Mouse (Mus musculus): ENCODE data around the gene Sf3a1. TPM values are rescaled to one million over a fixed set of nuclear protein-coding genes. Genes with fewer than 3 reads are reported as not detected.
"Not testable (repeated sequence)": the region's sequence is repeated elsewhere in the genome, so short reads cannot be mapped to it uniquely, and the experiment has no call there.

The Sf3a1 gene
- polyA plus RNA-seq, 1 experiment = 117 TPM

GRCm38 (mm10) chr11:4174586-4174985, 14.4 kb downstream of the Sf3a1 start:
- H3K27ac ChIP-seq (ENCODE audit: insufficient read depth, low read length) = no peak overlapping the region
- no peaks in the 10 kb centered on the region for H3K9me3 ChIP-seq (replicated peaks; ENCODE audit: control insufficient read depth, insufficient read depth, low read length, poor library complexity, severe bottlenecking)
- H3K4me1 ChIP-seq (ENCODE audit: control insufficient read depth, insufficient read depth, low read length) = no peaks in the 10 kb centered on the region
- H3K36me3 ChIP-seq (ENCODE audit: control insufficient read depth, insufficient read depth, low read length, poor library complexity, severe bottlenecking) = peaks cover 96% of the 10 kb centered on the region
- no peak for TF ChIP-seq POLR2A (IDR thresholded peaks at IDR 0.05; ENCODE audit: insufficient read depth, low read length)
- TF ChIP-seq CTCF (IDR thresholded peaks at IDR 0.05; ENCODE audit: low read depth, low read length) = no peak
- no peaks in the 10 kb centered on the region for H3K27me3 ChIP-seq (ENCODE audit: control insufficient read depth, insufficient read depth, low read length, poor library complexity, severe bottlenecking)
- no peak overlapping the region for H3K9ac ChIP-seq (ENCODE audit: low read depth, poor library complexity, severe bottlenecking)
- no peak overlapping the region for H3K4me3 ChIP-seq (ENCODE audit: low read depth, low read length)

GRCm38 (mm10) chr11:4177716-4178115, 17.6 kb downstream of the Sf3a1 start:
- Histone ChIP-seq H3K4me3 (ENCODE audit: low read depth, low read length) (no peak overlapping the region), H3K4me1 (ENCODE audit: control insufficient read depth, insufficient read depth, low read length) (no peaks in the 10 kb centered on the region), H3K9ac (ENCODE audit: low read depth, poor library complexity, severe bottlenecking) (no peak overlapping the region), H3K36me3 (ENCODE audit: control insufficient read depth, insufficient read depth, low read length, poor library complexity, severe bottlenecking) (peaks cover 88% of the 10 kb centered on the region), H3K27me3 (ENCODE audit: control insufficient read depth, insufficient read depth, low read length, poor library complexity, severe bottlenecking) (no peaks in the 10 kb centered on the region), H3K27ac (ENCODE audit: insufficient read depth, low read length) (no peak overlapping the region), H3K9me3 (replicated peaks; ENCODE audit: control insufficient read depth, insufficient read depth, low read length, poor library complexity, severe bottlenecking) (no peaks in the 10 kb centered on the region)
- TF ChIP-seq CTCF (IDR thresholded peaks at IDR 0.05; ENCODE audit: low read depth, low read length) (no peak), EP300 (IDR thresholded peaks at IDR 0.05; ENCODE audit: insufficient read depth, low read depth, low read length) (no peak), POLR2A (IDR thresholded peaks at IDR 0.05; ENCODE audit: insufficient read depth, low read length) (no peak)

GRCm38 (mm10) chr11:4182061-4182460, 21.9 kb downstream of the Sf3a1 start:
- TF ChIP-seq POLR2A (IDR thresholded peaks at IDR 0.05; ENCODE audit: insufficient read depth, low read length) (no peak), CTCF (IDR thresholded peaks at IDR 0.05; ENCODE audit: low read depth, low read length) (no peak), EP300 (IDR thresholded peaks at IDR 0.05; ENCODE audit: insufficient read depth, low read depth, low read length) (no peak)
- H3K27ac ChIP-seq (ENCODE audit: insufficient read depth, low read length) = peak overlapping the region; percentile 37; the same call in 1 of the 2 replicates
- H3K36me3 ChIP-seq (ENCODE audit: control insufficient read depth, insufficient read depth, low read length, poor library complexity, severe bottlenecking) = peaks cover 45% of the 10 kb centered on the region

GRCm38 (mm10) chr11:4183511-4183910, 23.4 kb downstream of the Sf3a1 start:
- Histone ChIP-seq H3K27me3 (ENCODE audit: control insufficient read depth, insufficient read depth, low read length, poor library complexity, severe bottlenecking) (no peaks in the 10 kb centered on the region), H3K9me3 (replicated peaks; ENCODE audit: control insufficient read depth, insufficient read depth, low read length, poor library complexity, severe bottlenecking) (no peaks in the 10 kb centered on the region), H3K9ac (ENCODE audit: low read depth, poor library complexity, severe bottlenecking) (no peak overlapping the region), H3K27ac (ENCODE audit: insufficient read depth, low read length) (0 out of 2 replicates have a peak overlapping the region, but pooled peaks have one; percentile 42), H3K4me3 (ENCODE audit: low read depth, low read length) (no peak overlapping the region), H3K36me3 (ENCODE audit: control insufficient read depth, insufficient read depth, low read length, poor library complexity, severe bottlenecking) (peaks cover 33% of the 10 kb centered on the region), H3K4me1 (ENCODE audit: control insufficient read depth, insufficient read depth, low read length) (no peaks in the 10 kb centered on the region)
- TF ChIP-seq POLR2A (IDR thresholded peaks at IDR 0.05; ENCODE audit: insufficient read depth, low read length) (no peak), EP300 (IDR thresholded peaks at IDR 0.05; ENCODE audit: insufficient read depth, low read depth, low read length) (no peak), CTCF (IDR thresholded peaks at IDR 0.05; ENCODE audit: low read depth, low read length) (no peak)

More at GRCm38 (mm10) chr11:4182061-4182460, 21.9 kb downstream of the Sf3a1 start:
- no peak overlapping the region for H3K9ac ChIP-seq (ENCODE audit: low read depth, poor library complexity, severe bottlenecking)
- no peak overlapping the region for H3K4me3 ChIP-seq (ENCODE audit: low read depth, low read length)
- no peaks in the 10 kb centered on the region for H3K9me3 ChIP-seq (replicated peaks; ENCODE audit: control insufficient read depth, insufficient read depth, low read length, poor library complexity, severe bottlenecking)
- no peaks in the 10 kb centered on the region for H3K4me1 ChIP-seq (ENCODE audit: control insufficient read depth, insufficient read depth, low read length)
- H3K27me3 ChIP-seq (ENCODE audit: control insufficient read depth, insufficient read depth, low read length, poor library complexity, severe bottlenecking) = no peaks in the 10 kb centered on the region

GRCm38 (mm10) chr11:4184251-4184952, 24.3 kb downstream of the Sf3a1 start:
- Histone ChIP-seq H3K9ac (ENCODE audit: low read depth, poor library complexity, severe bottlenecking) (no peak overlapping the region), H3K27me3 (ENCODE audit: control insufficient read depth, insufficient read depth, low read length, poor library complexity, severe bottlenecking) (no peaks in the 10 kb centered on the region), H3K4me3 (ENCODE audit: low read depth, low read length) (no peak overlapping the region), H3K9me3 (replicated peaks; ENCODE audit: control insufficient read depth, insufficient read depth, low read length, poor library complexity, severe bottlenecking) (no peaks in the 10 kb centered on the region), H3K36me3 (ENCODE audit: control insufficient read depth, insufficient read depth, low read length, poor library complexity, severe bottlenecking) (peaks cover 24% of the 10 kb centered on the region), H3K27ac (ENCODE audit: insufficient read depth, low read length) (no peak overlapping the region), H3K4me1 (ENCODE audit: control insufficient read depth, insufficient read depth, low read length) (no peaks in the 10 kb centered on the region)
- TF ChIP-seq POLR2A (IDR thresholded peaks at IDR 0.05; ENCODE audit: insufficient read depth, low read length) (no peak), EP300 (IDR thresholded peaks at IDR 0.05; ENCODE audit: insufficient read depth, low read depth, low read length) (no peak), CTCF (IDR thresholded peaks at IDR 0.05; ENCODE audit: low read depth, low read length) (no peak)

- H3K9me3 ChIP-seq (replicated peaks; ENCODE audit: control insufficient read depth, insufficient read depth, low read length, poor library complexity, severe bottlenecking); H3K9ac ChIP-seq (ENCODE audit: low read depth, poor library complexity, severe bottlenecking); H3K4me3 ChIP-seq (ENCODE audit: low read depth, low read length); H3K27ac ChIP-seq (ENCODE audit: insufficient read depth, low read length); H3K4me1 ChIP-seq (ENCODE audit: control insufficient read depth, insufficient read depth, low read length); H3K27me3 ChIP-seq (ENCODE audit: control insufficient read depth, insufficient read depth, low read length, poor library complexity, severe bottlenecking): not testable (repeated sequence)
- H3K36me3 ChIP-seq (ENCODE audit: control insufficient read depth, insufficient read depth, low read length, poor library complexity, severe bottlenecking) = peaks cover 13% of the 10 kb centered on the region
These were observed 25.3 kb downstream of the Sf3a1 start for GRCm38 (mm10) chr11:4185480-4185879.

Data from ES-Bruce4 (cell line).